Mouse (Mus musculus) cerebral cortex, adult 2 months (tissue): ENCODE measurements around the gene Duox1.

Experiments used
- WGBS: fragments of 180-500 bp; shearing (Covaris S2); methylation state at CpG from one replicate; pipeline ENCODE4 v1.1.7; 2018; 5-methylcytosine and 5-hydroxymethylcytosine counted together

Gene Duox1

GRCm38 (mm10) chr2:122354191-122354929, 38.9 kb downstream of the Duox1 start:
- 74% methylated on average over 12 of the region's 12 CpGs for WGBS

- WGBS, result 94% methylated on average over 5 of the region's 5 CpGs
These were observed 39.9 kb downstream of the Duox1 start for GRCm38 (mm10) chr2:122355389-122355788.

- 86% methylated on average over 3 of the region's 3 CpGs for WGBS
These were observed 40.7 kb downstream of the Duox1 start for GRCm38 (mm10) chr2:122356187-122356586.

GRCm38 (mm10) chr2:122360310-122360709, 44.8 kb downstream of the Duox1 start:
- WGBS, result 82% methylated on average over 6 of the region's 6 CpGs

GRCm38 (mm10) chr2:122361181-122361580, 45.7 kb downstream of the Duox1 start:
- WGBS, result 65% methylated on average over 6 of the region's 6 CpGs

GRCm38 (mm10) chr2:122361868-122362621, 46.6 kb downstream of the Duox1 start:
- WGBS, result 65% methylated on average over 10 of the region's 10 CpGs

GRCm38 (mm10) chr2:122362622-122363523, 47.4 kb downstream of the Duox1 start:
- 85% methylated on average over 13 of the region's 13 CpGs for WGBS

GRCm38 (mm10) chr2:122364352-122364944, 49.0 kb downstream of the Duox1 start:
- 79% methylated on average over 3 of the region's 3 CpGs for WGBS

GRCm38 (mm10) chr2:122365244-122365866, 49.9 kb downstream of the Duox1 start:
- WGBS, result 80% methylated on average over 10 of the region's 10 CpGs

GRCm38 (mm10) chr2:122366039-122366438, 50.6 kb downstream of the Duox1 start:
- 66% methylated on average over 3 of the region's 3 CpGs for WGBS

- 60% methylated on average over 5 of the region's 5 CpGs for WGBS
These were observed 51.2 kb downstream of the Duox1 start for GRCm38 (mm10) chr2:122366706-122367105.

- WGBS, result 58% methylated on average over 4 of the region's 4 CpGs
These were observed 51.7 kb downstream of the Duox1 start for GRCm38 (mm10) chr2:122367181-122367580.

- WGBS, result 32% methylated on average over 4 of the region's 4 CpGs
These were observed 52.2 kb downstream of the Duox1 start for GRCm38 (mm10) chr2:122367701-122368080.

GRCm38 (mm10) chr2:122368081-122368971, 52.9 kb downstream of the Duox1 start:
- 3% methylated on average over 47 of the region's 55 CpGs for WGBS

GRCm38 (mm10) chr2:122368995-122369739, 53.7 kb downstream of the Duox1 start, which contains the start of gene Shf:
Gene Shf, minus strand, starts transcription at chr2:122369162.
- WGBS, result 1% methylated on average over 51 of the region's 54 CpGs

GRCm38 (mm10) chr2:122370101-122370750, 54.8 kb downstream of the Duox1 start:
- 72% methylated on average over 10 of the region's 10 CpGs for whole genome bisulfite sequencing

- WGBS, result 79% methylated on average over 3 of the region's 3 CpGs
These were observed 56.6 kb downstream of the Duox1 start for GRCm38 (mm10) chr2:122372067-122372466.

- WGBS, result 100% methylated on average over 1 of the region's 1 CpGs
These were observed 57.1 kb downstream of the Duox1 start for GRCm38 (mm10) chr2:122372541-122372940.

GRCm38 (mm10) chr2:122374012-122374411, 58.5 kb downstream of the Duox1 start:
- 85% methylated on average over 5 of the region's 5 CpGs for whole genome bisulfite sequencing
